Mouse (Mus musculus) layer of hippocampus, adult 18-20 months (tissue): ENCODE data around the gene Esrrg. TPM values are rescaled to one million over a fixed set of nuclear protein-coding genes. Genes with fewer than 3 reads are reported as not detected.
A peak's percentile ranks its signal among the peaks of the same experiment; 100 is the strongest.

Experiments
- DNase-seq, 2 experiments: peaks; one replicate each; pipeline ENCODE4 v3.0.0; 2022; ENCODE audit warnings: low spot score in 2 of 2
- total RNA-seq, 2 experiments: library from RNA; stranded (reverse); gene quantifications; 2 replicates each; pipeline ENCODE4 v1.2.3; 2021

The Esrrg gene
- total RNA-seq, 2 experiments from 2014 or later, result 13.2 to 15.8 TPM

DNA sequence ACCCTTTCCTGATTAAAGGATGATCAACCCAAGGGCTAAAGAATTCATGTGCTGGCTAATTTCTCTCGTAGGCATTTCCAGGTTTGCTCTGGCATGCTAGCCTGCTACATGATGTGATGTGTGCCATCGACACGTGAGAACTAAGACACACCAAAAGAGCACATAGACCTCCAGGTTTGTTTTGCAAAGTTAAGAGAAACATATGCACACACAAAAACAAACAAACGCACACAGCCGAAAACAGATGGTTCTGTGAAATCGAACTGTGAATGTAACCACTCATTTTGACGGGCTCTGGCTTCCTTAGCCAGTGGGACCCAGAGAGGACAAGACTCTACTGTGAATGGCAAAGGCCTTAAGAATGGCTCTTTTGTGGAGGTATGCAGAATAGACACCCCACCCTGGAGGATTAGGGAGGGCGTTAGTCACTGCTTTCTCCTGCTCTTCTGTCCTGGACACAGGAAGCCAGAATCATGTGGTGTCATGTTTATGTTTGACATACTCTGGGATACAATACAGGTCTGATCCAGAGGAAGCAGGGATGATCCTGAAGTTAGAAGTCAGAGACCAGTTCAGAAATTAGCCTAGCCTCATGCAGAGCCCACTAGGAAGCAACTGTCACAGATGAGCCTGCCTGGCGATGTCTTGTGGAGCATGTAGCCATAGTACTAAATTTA, 217.0 kb downstream of the Esrrg start:
- DNase-seq, result no peak

DNA sequence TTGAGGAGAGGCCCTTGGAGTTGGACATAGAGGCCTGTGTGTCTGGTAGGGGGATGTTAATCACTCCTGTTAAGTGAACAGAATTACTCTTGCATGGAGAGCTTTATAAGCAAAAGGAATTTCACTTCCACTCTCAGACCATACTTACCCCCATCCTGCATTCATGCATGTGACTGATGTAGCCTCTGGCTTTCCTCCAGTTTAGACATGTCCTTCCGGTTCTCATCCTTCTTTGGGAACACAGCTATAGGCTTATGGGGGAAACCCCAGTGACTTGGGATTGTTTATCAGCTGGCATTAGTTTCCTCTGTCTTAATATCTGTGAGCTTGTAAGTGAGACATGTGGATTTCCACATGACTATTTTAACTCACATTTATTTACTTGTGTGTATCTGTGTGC, 217.5 kb downstream of the Esrrg start:
- DNase-seq, result no peak

DNA sequence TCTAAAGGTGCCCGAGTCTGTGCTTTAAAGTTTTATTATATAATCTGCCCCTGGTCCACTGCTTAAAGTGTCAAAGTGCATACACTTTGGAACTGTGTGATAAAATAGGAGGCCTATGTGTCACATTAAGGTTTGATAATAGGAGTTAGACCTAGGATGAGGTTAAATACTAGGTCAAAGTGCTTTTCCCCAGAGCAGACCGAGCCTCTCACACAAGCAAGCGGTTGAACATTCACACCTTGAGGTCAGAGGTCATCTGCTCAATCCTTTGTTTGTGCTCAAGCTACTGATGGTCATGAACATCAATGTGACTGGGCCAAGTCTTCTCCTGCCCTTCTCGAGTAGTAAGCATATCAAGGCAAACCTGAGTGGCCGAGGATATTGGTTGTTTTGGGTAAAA, 218.3 kb downstream of the Esrrg start:
- no peak for DNase-seq

DNA sequence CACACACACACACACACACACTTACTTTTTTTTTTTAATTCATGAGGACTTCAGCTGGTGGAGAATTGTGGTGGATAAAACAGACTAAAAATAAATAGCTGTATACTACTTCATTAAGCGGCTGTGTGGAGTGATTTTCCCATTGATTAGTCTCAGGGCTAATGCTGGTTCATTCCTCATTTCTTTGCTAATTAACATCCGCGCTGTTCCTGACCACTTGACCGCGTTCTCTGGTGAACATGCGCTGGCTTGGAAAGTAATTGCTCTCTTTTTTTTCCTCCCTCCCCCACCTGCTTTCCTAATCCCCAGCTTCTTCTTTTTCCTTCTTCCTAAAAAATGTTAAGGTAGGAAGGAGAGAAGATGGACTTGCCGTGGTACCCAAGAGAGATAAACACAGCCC, 222.3 kb downstream of the Esrrg start:
- no peak for DNase-seq

DNA sequence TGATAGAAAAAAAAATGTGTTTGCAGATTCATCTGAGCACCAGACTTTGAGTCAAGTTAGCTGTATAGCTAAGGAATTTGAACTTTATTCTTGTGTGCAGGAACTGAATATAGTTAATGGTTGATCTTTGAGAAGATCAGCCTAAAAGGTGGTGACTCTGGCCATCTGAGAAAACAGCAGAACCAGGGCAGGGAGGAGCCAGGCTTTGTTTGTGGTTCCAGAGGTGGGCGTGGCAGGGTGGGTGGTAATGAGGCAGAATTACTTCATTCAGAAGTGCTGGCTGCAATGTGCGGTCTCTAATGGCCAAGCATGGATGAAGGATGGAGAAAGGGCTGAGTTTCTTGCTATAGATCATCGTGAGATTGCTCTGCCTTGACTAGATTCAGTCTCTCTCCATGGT, 224.3 kb downstream of the Esrrg start:
- DNase-seq, result no peak

DNA sequence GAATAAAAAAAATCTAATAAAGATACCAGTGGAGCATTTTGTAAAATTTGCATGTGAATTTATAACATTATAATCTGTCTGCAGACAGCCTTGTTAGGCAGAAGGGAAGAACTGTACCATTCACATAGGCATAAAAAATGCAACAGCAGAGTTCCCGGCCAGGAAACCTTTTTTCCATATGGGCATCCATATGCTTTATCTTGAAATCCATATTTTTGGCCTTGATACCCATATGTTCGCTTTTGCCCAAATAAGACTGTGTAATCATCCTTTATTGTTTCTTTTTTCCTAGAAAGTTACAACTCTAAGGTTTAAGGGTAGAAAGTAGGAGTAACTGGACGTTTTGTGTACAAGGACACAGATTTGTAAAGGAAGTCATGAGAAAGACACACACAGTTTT, 226.0 kb downstream of the Esrrg start:
- DNase-seq, result peak in 1 of 2 experiments; percentile 27

DNA sequence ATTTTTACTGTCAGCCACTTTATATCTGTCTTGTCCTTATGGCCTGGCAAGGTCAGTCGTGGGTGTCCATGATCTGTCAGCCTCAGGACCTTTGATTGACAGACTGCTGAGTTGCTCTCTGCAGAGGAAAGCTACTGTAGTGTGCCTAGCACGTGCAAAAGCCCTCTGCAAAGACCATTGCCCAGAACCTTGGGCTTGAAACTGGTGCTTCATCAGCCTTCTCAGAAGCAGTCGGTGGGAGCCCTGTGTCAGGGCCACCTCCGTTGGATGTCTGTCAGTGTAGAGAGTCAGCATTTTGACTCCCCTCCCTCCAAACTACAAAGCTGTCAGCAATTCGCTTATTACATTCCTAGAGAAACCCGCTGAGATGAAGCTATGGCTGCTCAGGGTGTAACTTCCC, 227.8 kb downstream of the Esrrg start:
- no peak for DNase-seq

DNA sequence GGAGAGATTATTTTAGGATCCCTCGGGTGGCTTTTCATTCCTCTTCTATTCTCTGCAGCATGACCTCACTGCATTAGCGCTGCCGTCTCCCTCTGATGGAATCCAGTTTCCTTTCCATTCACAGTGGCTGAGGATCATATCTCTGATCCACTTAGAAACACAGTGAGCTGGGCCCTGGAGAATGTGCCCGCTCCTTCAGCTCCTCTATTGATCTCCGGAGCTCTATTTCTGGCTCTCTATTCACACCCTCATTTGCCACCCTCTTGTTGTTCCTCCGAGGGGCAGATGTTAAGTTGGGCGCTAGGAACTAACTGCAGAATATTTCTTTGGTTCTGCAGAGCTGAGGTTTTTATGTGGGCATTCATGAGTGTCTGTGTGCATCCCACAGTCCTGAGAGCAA, 228.3 kb downstream of the Esrrg start:
- DNase-seq, result no peak

DNA sequence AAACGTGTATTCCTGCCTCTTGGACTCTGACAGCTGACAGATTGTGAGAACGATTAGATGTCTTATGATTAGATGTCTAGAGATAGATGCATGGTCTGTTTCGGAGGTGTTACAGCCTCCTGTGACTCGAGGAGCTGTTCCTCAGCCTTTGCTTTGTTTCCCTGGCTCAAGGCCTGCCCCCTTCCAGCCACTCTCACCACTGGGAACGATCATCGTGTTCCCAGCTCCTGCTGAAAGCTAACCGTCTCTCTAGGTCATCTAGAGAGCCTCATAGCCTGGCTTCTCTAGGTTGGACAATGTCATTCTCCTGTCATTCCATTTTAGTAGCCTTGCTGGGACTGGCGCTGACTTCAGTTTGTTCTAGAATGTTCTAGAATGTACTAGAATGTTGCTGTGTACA, 233.0 kb downstream of the Esrrg start:
- DNase-seq, result no peak

DNA sequence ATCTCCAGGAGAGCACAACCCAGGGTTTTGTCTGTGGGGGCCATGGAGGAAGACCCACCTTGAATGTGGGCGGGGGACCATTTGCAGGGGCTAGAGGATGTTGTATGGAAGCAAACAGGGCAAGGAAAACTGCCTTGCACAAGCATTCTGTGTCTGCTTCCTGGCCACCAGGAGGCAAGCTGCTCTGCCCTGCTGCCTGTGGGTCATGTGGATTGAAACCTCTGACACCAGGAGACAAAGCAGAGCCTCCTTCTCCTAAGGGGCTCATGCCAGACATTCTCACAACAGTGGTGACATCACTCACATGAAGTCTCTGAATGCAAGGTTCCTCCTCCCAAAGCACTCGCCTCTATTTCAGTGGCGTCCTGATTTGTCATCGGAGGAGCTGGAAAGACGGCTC, 234.1 kb downstream of the Esrrg start:
- no peak for DNase-seq

DNA sequence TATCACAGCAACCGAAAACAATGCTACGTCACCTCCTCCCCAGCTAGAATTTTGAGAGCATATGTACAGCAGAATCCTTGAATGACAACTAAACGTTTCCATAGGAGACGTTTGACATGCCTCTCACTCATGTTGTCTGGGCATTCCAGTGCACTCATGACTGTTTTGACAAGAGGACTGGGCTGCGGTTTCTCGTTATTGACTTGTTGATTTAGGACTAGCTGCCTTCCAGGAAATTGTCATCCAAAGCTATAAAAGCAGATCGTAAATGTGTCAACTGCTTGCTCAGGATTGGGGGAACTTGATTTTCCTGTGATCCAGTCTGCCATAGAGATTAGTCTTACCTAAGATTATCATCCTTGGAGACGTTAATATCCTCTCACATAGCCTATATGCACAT, 245.6 kb downstream of the Esrrg start:
- no peak for DNase-seq

DNA sequence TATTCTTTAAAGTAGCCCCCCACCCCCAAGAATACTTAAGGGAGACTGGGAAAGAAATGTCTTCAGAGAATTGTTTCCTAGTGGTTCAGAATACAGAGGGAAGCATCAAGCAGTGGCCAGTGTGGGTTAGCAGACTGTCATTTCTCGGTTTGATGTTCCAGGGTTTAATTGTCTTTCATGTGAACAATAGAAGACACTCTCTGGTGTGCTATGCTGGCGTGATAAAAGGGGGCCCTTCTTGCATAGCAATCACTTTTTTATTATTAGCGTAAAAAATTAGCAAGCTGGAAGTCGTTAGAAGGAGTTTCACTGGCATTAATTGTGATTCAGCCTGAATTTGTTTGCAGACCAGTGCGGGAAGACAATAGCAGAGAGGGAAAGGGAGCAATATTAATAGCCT, 253.7 kb downstream of the Esrrg start:
- no peak for DNase-seq

DNA sequence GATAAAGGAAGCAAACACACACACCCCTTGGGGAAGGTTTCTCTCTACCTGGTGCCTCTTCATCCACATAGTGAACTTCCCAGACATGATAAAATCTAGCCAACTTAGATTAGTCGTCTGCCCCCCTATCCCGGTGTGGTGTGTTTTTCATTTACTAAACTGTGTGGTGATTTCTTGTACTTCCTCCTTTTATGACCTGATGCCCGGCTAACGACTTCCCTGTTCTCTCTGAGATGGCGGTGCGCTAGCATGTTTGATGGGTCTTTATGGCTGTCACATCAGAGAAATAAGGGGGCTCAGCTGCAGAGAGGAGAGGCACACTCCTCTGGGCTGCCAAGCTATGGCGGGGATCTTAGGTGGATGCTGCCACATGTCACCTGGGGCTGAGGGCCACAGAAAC, 259.8 kb downstream of the Esrrg start:
- no peak for DNase-seq

DNA sequence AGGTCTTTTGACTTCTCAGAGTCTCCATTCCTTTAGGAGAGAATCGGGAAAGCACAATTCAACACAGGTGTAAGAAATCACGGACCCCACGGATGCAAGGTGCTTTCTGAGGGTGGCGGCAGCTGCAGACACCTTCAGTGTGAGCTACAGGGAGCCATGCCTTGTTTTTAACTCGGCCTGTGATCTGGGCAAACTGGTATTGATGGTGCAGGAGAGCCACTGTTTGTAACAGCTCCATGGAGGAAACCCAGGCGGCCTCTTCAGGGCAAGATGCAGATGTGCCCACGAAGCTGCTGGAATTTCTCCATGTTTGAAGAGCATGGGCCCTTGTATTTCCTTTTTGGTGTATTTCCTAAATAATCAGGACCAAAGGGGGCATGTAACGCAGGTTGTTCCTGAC, 263.6 kb downstream of the Esrrg start:
- no peak for DNase-seq

DNA sequence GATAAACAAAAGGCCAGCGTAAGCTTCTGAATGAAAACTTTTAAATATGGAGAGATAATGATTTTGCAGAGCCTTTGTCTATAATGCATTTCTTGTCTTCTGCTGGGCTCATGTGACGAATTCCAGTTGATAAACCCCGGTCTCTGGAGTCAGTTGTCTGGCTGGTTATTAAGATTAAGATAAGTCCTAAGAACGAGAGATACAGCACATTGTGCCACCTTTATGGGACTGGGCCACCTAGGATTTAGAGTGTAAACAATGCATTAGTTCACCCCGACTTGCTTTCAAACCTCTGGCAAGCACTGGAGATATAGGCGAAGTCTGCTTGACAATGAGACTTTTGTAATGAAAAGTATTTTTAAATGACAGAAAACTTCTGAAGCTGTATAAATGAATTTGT, 264.2 kb downstream of the Esrrg start:
- DNase-seq, result no peak

DNA sequence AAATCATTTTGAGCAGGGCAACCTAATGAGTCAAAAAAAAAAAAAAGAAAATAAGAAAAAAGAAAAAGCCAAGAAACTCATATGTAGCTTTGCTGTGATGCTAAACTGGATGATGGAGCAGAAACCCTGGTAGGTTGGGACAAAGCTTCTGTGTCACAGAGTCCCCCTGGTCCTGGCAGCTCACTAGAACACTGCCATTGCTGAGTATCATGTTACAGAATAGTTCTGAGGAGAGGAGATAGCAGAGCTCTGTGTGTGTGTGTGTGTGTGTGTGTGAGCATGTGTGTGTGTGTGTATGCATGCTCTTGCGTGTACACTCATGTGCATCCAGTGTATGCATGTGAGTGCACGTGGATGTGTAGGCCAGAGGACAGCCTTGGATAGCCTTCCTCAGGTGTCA, 265.2 kb downstream of the Esrrg start:
- DNase-seq, result no peak

DNA sequence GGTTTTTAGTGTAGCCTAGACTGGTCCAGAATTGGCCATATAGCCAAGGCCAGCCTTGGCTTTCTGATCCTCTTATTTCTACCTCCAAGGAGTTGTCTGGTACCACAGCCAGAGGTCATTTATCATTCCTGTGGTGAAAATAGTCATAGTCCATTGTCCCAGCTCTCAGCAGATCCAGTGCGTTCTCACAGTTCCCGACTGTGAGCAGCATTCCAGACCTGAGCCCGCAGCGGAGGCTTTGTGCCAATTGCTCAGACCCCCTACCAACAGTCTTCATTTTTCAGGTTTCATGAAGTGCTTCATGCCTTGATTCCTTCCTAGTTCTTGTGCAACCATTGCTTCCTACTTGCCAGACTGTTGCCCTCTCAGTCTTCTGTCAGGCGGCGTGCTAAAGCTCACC, 278.7 kb downstream of the Esrrg start:
- DNase-seq, result no peak

DNA sequence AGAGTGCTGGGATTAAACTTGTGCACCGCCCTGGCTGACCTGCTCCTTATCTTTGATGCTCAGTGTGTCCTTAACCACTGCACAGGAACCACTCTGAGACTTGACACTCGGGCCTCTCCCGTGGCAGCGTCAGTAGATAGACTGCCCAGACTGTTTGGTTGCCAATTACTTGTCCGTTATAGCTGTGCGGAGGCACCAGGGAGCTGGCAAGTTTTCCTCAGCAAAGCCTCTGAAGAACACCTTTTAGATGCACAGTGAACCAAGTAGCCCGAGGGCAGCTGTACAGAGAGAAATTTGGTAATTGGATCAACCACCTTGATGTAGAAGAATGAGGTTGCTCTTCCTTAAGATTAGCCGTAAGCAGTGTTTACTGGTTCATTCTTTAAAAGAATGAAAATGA, 279.6 kb downstream of the Esrrg start:
- DNase-seq, result no peak

DNA sequence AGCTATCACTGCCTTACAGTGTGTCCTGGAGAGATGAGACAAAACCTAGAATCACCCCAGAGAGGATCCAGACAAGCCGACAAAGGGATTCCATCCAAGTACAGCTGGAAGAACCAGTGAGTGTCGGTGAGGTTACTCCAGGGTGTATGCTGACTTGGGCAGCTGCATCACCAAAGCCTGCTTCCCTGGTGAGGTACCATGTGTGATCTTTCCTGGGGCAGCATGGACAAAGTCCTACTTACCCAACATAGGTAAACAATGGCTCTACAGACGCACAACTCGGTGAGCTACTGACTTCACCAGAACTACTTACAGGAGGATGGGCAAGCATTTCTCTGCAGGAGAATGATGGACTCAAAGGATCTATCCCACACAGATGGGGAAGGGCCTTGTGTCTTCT, 280.5 kb downstream of the Esrrg start:
- no peak for DNase-seq

DNA sequence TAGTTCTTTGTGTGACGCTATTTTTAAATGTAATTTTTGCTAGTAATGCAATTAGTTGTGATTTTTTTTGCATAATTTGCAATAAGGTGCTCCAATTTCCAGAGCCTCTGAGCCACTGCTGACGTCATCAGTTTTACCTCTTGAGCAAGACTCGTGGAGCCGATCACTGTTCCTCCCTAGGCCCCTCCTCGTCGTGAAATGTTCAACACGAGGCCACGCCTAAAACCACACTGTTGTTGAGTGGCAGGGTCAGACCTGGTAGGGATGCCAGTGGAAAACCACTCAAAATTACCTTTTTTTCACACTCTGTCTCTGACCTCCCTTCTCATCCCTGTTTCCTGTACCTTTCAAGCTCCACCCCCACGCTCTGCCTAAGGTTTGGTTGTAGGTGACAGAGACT, 282.7 kb downstream of the Esrrg start:
- DNase-seq, result no peak

DNA sequence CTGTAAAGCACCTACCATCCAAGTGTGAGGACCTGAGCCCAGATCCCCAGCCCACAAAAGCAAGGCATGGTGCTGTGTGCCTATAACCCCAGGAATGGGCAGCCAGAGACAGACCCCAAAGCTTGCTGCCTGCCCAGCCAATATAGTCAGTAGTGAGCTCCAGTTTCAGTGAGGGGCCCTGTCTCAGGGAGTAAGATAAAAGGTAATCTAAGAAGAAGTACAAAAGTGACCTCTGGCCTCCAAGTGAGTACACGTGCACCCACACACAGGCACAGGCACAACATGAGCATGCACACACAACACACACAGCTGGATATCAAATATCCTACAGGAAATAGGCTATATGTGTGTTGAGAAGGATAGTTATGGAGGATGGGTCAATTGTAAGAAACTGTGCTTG, 286.9 kb downstream of the Esrrg start:
- no peak for DNase-seq

DNA sequence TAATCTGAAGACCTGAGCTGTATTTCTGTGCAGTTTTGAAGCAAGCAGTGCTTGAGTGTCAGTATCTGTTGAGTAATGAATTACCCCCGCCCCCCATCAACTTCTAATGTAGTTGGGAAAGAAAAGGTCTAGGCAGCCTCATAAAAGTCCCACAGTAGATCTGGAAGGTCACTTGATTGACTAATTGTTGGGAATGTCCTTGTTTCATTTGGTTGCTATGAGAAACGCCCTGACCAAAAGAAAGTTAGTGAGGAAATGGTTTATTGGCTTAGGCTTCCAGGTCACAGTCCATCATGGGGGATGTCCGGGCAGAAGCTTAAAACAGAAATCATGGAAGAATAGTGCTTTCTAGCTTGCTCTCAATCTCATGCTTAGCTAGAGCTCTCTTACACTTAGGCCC, 287.7 kb downstream of the Esrrg start:
- no peak for DNase-seq

DNA sequence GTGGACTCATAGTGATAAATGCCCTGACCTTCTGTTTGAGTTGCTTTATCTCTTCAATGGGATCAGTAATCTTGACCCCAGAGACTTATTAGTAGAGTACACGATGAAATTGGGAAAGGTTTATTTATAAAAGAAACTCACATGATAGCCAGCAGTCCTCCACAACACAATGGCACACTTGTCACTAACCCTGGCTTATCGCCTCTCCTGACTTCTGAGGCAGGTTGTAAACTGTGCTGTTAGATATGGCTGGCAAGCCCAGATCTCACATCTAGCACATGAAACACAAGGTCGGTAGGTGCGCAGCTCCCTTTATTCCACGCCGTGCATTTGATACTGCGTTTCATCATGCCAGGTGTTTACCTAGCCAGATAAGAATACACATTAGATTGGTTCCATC, 288.3 kb downstream of the Esrrg start:
- no peak for DNase-seq

DNA sequence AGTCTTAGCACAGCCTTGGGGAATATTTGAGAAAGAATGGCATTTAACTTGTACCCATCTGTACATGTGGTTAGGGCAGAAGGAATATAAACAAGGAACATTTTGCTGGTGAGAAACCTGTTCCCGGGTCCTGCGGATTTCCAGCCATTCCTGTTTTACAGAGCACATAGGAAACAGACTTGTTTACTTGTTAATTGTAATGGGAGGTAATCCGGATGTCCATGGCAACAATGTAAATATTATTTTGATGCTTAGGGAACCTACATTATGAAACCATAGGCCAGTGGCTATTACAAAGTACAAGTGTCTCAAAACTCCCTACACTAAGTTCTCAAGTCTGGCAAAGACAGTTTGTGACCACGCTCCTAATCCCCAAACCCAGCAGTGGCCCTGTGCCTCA, 290.9 kb downstream of the Esrrg start:
- no peak for DNase-seq
